Mouse (Mus musculus): Measurements from ENCODE around the gene Btf3. TPM values are rescaled to one million over a fixed set of nuclear protein-coding genes. Genes with fewer than 3 reads are reported as not detected.
A peak's percentile ranks its signal among the peaks of the same experiment; 100 is the strongest.

Btf3 gene
- polyA plus RNA-seq, 1 experiment from 2014 or later, result 893 TPM

DNA sequence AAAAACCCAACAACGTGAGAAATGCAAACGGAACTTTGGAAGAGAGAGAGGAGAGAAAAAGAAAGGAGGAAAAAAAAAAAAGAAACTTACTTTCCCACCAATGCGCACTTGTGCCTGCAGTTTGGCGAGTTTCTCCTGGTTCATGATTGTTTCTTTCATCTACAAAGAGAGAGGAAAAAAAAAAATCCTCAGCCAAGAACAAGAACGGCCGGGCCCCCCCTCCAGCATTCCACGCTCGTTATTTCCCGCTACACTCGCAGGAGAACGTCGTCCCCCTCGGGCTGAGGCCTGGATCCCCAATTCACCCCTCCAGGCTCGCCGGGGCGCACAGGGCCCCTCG lies 696 bp downstream of the Btf3 start:
- Histone ChIP-seq H3K4me2 (peak overlapping the region; percentile 78), H3K4me3 (ENCODE audit: low read depth, low read length) (peak overlapping the region; percentile 100), H3K36me3 (ENCODE audit: control insufficient read depth, insufficient read depth, low read length) (peaks cover 17% of the 10 kb centered on the region), H3K27me3 (replicated peaks; ENCODE audit: control insufficient read depth, insufficient read depth, low read length) (no peaks in the 10 kb centered on the region), H3K9ac (ENCODE audit: low read depth, low read length) (peak overlapping the region; percentile 100), H3K27ac (ENCODE audit: low read depth, low read length) (peak overlapping the region; percentile 91), H3K4me1 (replicated peaks; ENCODE audit: control insufficient read depth, insufficient read depth, low read length) (peaks cover 10% of the 10 kb centered on the region), H3K9me3 (ENCODE audit: control insufficient read depth, low read length) (no peaks in the 10 kb centered on the region)
- DNase-seq (ENCODE audit: low spot score) (no peak), ATAC-seq (replicated peaks; ENCODE audit: low FRiP score) (no peak)
- WGBS, result under 1% methylated on average over 17 of the region's 17 CpGs

DNA sequence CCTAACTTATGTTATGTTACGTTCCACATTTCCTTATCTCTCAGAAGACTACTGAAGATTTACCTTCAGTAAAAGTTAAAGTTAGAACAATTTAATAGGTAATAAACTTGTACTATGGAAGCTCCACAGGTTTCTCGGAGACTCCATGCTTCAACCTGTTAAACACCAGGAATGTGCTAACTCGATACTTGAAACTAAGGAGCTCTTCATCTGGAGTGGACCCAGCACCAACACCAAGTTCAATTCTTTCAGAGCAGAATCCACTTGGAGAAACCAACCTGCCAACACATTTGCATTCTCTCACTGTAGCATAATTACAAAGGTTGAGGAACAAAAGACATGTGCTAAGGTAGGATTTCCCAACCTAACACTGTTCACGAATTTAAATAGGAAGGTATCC lies 1.7 kb downstream of the Btf3 start:
- peak overlapping the region; percentile 78 for H3K4me2 ChIP-seq
- no peak overlapping the region for H3K27ac ChIP-seq (ENCODE audit: low read depth, low read length)
- ATAC-seq (replicated peaks; ENCODE audit: low FRiP score) (no peak), DNase-seq (ENCODE audit: low spot score) (no peak)
- no peaks in the 10 kb centered on the region for H3K9me3 ChIP-seq (ENCODE audit: control insufficient read depth, low read length)
- no peaks in the 10 kb centered on the region for H3K27me3 ChIP-seq (replicated peaks; ENCODE audit: control insufficient read depth, insufficient read depth, low read length)
- 66% methylated on average over 4 of the region's 4 CpGs for WGBS
- H3K4me1 ChIP-seq (replicated peaks; ENCODE audit: control insufficient read depth, insufficient read depth, low read length), result peaks cover 10% of the 10 kb centered on the region
- H3K4me3 ChIP-seq (ENCODE audit: low read depth, low read length), result peak overlapping the region; percentile 100
- H3K36me3 ChIP-seq (ENCODE audit: control insufficient read depth, insufficient read depth, low read length), result peaks cover 22% of the 10 kb centered on the region
- no peak overlapping the region for H3K9ac ChIP-seq (ENCODE audit: low read depth, low read length)

DNA sequence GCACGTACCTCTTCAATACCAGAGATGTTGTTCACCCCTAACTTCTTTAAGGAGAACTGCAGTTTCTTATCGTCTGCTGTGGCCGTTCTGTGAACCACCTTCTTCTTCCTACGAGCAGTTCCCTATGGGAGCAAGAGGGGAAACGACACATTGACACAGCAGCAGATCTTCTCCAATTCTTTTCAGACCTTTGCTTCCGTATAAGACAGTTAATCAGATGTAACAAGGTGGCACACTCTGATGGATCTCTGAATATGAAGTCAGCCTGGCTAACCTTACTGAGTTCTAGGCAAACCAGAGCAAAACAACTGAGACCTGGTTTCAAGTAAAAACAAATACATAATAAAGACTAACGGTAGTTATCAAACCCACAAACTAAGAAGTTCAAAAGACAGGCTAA lies 3.2 kb downstream of the Btf3 start:
- H3K9me3 ChIP-seq (ENCODE audit: control insufficient read depth, low read length), result no peaks in the 10 kb centered on the region
- no peak overlapping the region for H3K27ac ChIP-seq (ENCODE audit: low read depth, low read length)
- H3K4me2 ChIP-seq, result no peak overlapping the region
- H3K36me3 ChIP-seq (ENCODE audit: control insufficient read depth, insufficient read depth, low read length), result peaks cover 28% of the 10 kb centered on the region
- peaks cover 10% of the 10 kb centered on the region for H3K4me1 ChIP-seq (replicated peaks; ENCODE audit: control insufficient read depth, insufficient read depth, low read length)
- no peak for DNase-seq (ENCODE audit: low spot score)
- H3K4me3 ChIP-seq (ENCODE audit: low read depth, low read length), result no peak overlapping the region
- WGBS, result 71% methylated on average over 7 of the region's 7 CpGs
- H3K27me3 ChIP-seq (replicated peaks; ENCODE audit: control insufficient read depth, insufficient read depth, low read length), result no peaks in the 10 kb centered on the region
- no peak for ATAC-seq (replicated peaks; ENCODE audit: low FRiP score)
- H3K9ac ChIP-seq (ENCODE audit: low read depth, low read length), result no peak overlapping the region

- peaks cover 10% of the 10 kb centered on the region for H3K4me1 ChIP-seq (replicated peaks; ENCODE audit: control insufficient read depth, insufficient read depth, low read length)
- WGBS, result 94% methylated on average over 5 of the region's 5 CpGs
- no peaks in the 10 kb centered on the region for H3K9me3 ChIP-seq (ENCODE audit: control insufficient read depth, low read length)
- no peak overlapping the region for H3K4me3 ChIP-seq (ENCODE audit: low read depth, low read length)
- no peak overlapping the region for H3K9ac ChIP-seq (ENCODE audit: low read depth, low read length)
- ATAC-seq (replicated peaks; ENCODE audit: low FRiP score), result no peak
- H3K36me3 ChIP-seq (ENCODE audit: control insufficient read depth, insufficient read depth, low read length), result peaks cover 32% of the 10 kb centered on the region
- H3K4me2 ChIP-seq, result no peak overlapping the region
- no peaks in the 10 kb centered on the region for H3K27me3 ChIP-seq (replicated peaks; ENCODE audit: control insufficient read depth, insufficient read depth, low read length)
- H3K27ac ChIP-seq (ENCODE audit: low read depth, low read length), result no peak overlapping the region
- no peak for DNase-seq (ENCODE audit: low spot score)
These were observed 5.2 kb downstream of the Btf3 start for GRCm38 (mm10) chr13:98311597-98311996.

DNA sequence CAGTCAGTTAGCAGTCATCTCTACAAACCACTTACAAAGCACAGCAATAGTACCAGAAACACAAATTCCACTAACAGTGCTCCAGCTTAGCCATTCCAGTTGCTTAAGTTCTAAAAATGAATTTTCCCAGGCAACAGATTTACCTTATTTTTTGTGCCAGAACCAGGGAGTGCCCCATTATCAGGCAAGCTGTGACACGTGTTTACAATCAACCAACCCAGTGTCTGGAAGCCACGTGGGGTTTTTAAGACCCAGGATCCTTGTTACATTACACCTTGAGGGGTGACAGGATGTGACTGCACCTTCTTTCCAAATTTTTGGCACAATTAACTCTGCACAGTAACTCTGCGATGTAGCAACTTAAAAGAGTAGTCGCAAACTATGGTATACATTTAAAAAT lies 8.1 kb downstream of the Btf3 start:
- Histone ChIP-seq H3K27me3 (replicated peaks; ENCODE audit: control insufficient read depth, insufficient read depth, low read length) (no peaks in the 10 kb centered on the region), H3K36me3 (ENCODE audit: control insufficient read depth, insufficient read depth, low read length) (peaks cover 29% of the 10 kb centered on the region), H3K9ac (ENCODE audit: low read depth, low read length) (no peak overlapping the region), H3K27ac (ENCODE audit: low read depth, low read length) (no peak overlapping the region), H3K4me1 (replicated peaks; ENCODE audit: control insufficient read depth, insufficient read depth, low read length) (no peaks in the 10 kb centered on the region), H3K4me2 (no peak overlapping the region), H3K4me3 (ENCODE audit: low read depth, low read length) (no peak overlapping the region), H3K9me3 (ENCODE audit: control insufficient read depth, low read length) (no peaks in the 10 kb centered on the region)
- DNase-seq (ENCODE audit: low spot score) (no peak), ATAC-seq (replicated peaks; ENCODE audit: low FRiP score) (no peak)
- WGBS, result 81% methylated on average over 4 of the region's 4 CpGs

- DNase-seq (ENCODE audit: low spot score) (no peak), ATAC-seq (replicated peaks; ENCODE audit: low FRiP score) (no peak)
- Histone ChIP-seq H3K4me3 (ENCODE audit: low read depth, low read length) (no peak overlapping the region), H3K9ac (ENCODE audit: low read depth, low read length) (no peak overlapping the region), H3K27ac (ENCODE audit: low read depth, low read length) (no peak overlapping the region), H3K9me3 (ENCODE audit: control insufficient read depth, low read length) (no peaks in the 10 kb centered on the region), H3K4me1 (replicated peaks; ENCODE audit: control insufficient read depth, insufficient read depth, low read length) (no peaks in the 10 kb centered on the region), H3K36me3 (ENCODE audit: control insufficient read depth, insufficient read depth, low read length) (peaks cover 23% of the 10 kb centered on the region), H3K27me3 (replicated peaks; ENCODE audit: control insufficient read depth, insufficient read depth, low read length) (no peaks in the 10 kb centered on the region), H3K4me2 (no peak overlapping the region)
- 76% methylated on average over 5 of the region's 5 CpGs for WGBS
These were observed 8.8 kb downstream of the Btf3 start for GRCm38 (mm10) chr13:98308004-98308403.

- H3K9ac ChIP-seq (ENCODE audit: low read depth, low read length), result no peak overlapping the region
- H3K4me2 ChIP-seq, result no peak overlapping the region
- no peak overlapping the region for H3K4me3 ChIP-seq (ENCODE audit: low read depth, low read length)
- no peaks in the 10 kb centered on the region for H3K4me1 ChIP-seq (replicated peaks; ENCODE audit: control insufficient read depth, insufficient read depth, low read length)
- 60% methylated on average over 14 of the region's 14 CpGs for WGBS
- no peak for ATAC-seq (replicated peaks; ENCODE audit: low FRiP score)
- H3K36me3 ChIP-seq (ENCODE audit: control insufficient read depth, insufficient read depth, low read length), result peaks cover 21% of the 10 kb centered on the region
- no peak overlapping the region for H3K27ac ChIP-seq (ENCODE audit: low read depth, low read length)
- no peaks in the 10 kb centered on the region for H3K27me3 ChIP-seq (replicated peaks; ENCODE audit: control insufficient read depth, insufficient read depth, low read length)
- no peak for DNase-seq (ENCODE audit: low spot score)
- H3K9me3 ChIP-seq (ENCODE audit: control insufficient read depth, low read length), result no peaks in the 10 kb centered on the region
These were observed 9.8 kb downstream of the Btf3 start for GRCm38 (mm10) chr13:98306852-98307475.

GRCm38 (mm10) chr13:98306393-98306792 lies 10.4 kb downstream of the Btf3 start:
- 40% methylated on average over 5 of the region's 5 CpGs for WGBS
- DNase-seq (ENCODE audit: low spot score), result no peak
- H3K4me3 ChIP-seq (ENCODE audit: low read depth, low read length), result no peak overlapping the region
- no peak overlapping the region for H3K27ac ChIP-seq (ENCODE audit: low read depth, low read length)
- H3K4me1 ChIP-seq (replicated peaks; ENCODE audit: control insufficient read depth, insufficient read depth, low read length), result no peaks in the 10 kb centered on the region
- H3K9ac ChIP-seq (ENCODE audit: low read depth, low read length), result no peak overlapping the region
- no peak overlapping the region for H3K4me2 ChIP-seq
- no peaks in the 10 kb centered on the region for H3K9me3 ChIP-seq (ENCODE audit: control insufficient read depth, low read length)
- ATAC-seq (replicated peaks; ENCODE audit: low FRiP score), result no peak
- no peaks in the 10 kb centered on the region for H3K27me3 ChIP-seq (replicated peaks; ENCODE audit: control insufficient read depth, insufficient read depth, low read length)
- H3K36me3 ChIP-seq (ENCODE audit: control insufficient read depth, insufficient read depth, low read length), result peaks cover 18% of the 10 kb centered on the region

GRCm38 (mm10) chr13:98305257-98305656 lies 11.5 kb downstream of the Btf3 start:
- no peak for DNase-seq (ENCODE audit: low spot score)
- Histone ChIP-seq H3K9me3 (ENCODE audit: control insufficient read depth, low read length) (no peaks in the 10 kb centered on the region), H3K4me2 (no peak overlapping the region), H3K27ac (ENCODE audit: low read depth, low read length) (no peak overlapping the region), H3K36me3 (ENCODE audit: control insufficient read depth, insufficient read depth, low read length) (peaks cover 10% of the 10 kb centered on the region), H3K4me1 (replicated peaks; ENCODE audit: control insufficient read depth, insufficient read depth, low read length) (no peaks in the 10 kb centered on the region), H3K27me3 (replicated peaks; ENCODE audit: control insufficient read depth, insufficient read depth, low read length) (no peaks in the 10 kb centered on the region), H3K9ac (ENCODE audit: low read depth, low read length) (no peak overlapping the region), H3K4me3 (ENCODE audit: low read depth, low read length) (no peak overlapping the region)
- no peak for ATAC-seq (replicated peaks; ENCODE audit: low FRiP score)
- WGBS, result 86% methylated on average over 9 of the region's 9 CpGs

All from liver, embryonic 11.5 days (tissue).